Mouse (Mus musculus) heart, postnatal 0 days (tissue): Measurements from ENCODE around the gene Hspa12a. TPM values are rescaled to one million over a fixed set of nuclear protein-coding genes. Genes with fewer than 3 reads are reported as not detected.

Source experiments
- ATAC-seq: fragments of 200-750 bp; cut with Nextera tagmentation; 2 replicates; pipeline ENCODE4 v1.8.0; 2017; ENCODE audit warnings: low read depth, moderate number of reproducible peaks, moderate library complexity; ENCODE audit not compliant: insufficient read depth
- DNase-seq: peaks from one replicate; pipeline ENCODE4 v3.0.0-alpha.2; 2016; ENCODE audit warnings: low spot score
- H3K27ac ChIP-seq: fragments of 300-500 bp; sonication (generic); 2 replicates; pipeline ENCODE4 v1.5.1; 2014; ENCODE audit warnings: low read depth, mild to moderate bottlenecking
- H3K27me3 ChIP-seq: fragments of 300-500 bp; sonication (generic); 2 replicates; pipeline ENCODE4 v1.6.1; 2014; ENCODE audit warnings: low read length, mixed read lengths; ENCODE audit not compliant: control insufficient read depth, insufficient read depth
- H3K36me3 ChIP-seq: fragments of 300-500 bp; sonication (generic); replicated peaks from 2 replicates; pipeline ENCODE4 v1.6.1; 2014; ENCODE audit warnings: low read length, mixed read lengths; ENCODE audit not compliant: control insufficient read depth, insufficient read depth
- H3K4me1 ChIP-seq: fragments of 300-500 bp; sonication (generic); 2 replicates; pipeline ENCODE4 v1.6.1; 2014; ENCODE audit warnings: antibody characterized with exemption; ENCODE audit not compliant: control insufficient read depth, insufficient read depth
- H3K4me2 ChIP-seq: fragments of 300-500 bp; sonication (generic); 2 replicates; pipeline ENCODE4 v1.6.1; 2014; ENCODE audit warnings: low read depth, mild to moderate bottlenecking, low read length, moderate library complexity
- H3K4me3 ChIP-seq: fragments of 300-500 bp; sonication (generic); 2 replicates; pipeline ENCODE4 v1.5.1; 2014; ENCODE audit warnings: low read depth, low read length
- H3K9ac ChIP-seq: fragments of 300-500 bp; sonication (generic); replicated peaks from 2 replicates; pipeline ENCODE4 v1.6.1; 2014; ENCODE audit warnings: low read depth, low read length, mixed read lengths
- H3K9me3 ChIP-seq: fragments of 300-500 bp; sonication (generic); replicated peaks from 2 replicates; pipeline ENCODE4 v1.6.1; 2016; ENCODE audit warnings: low read length; ENCODE audit not compliant: control insufficient read depth
- CTCF ChIP-seq: IDR thresholded peaks from 2 replicates; pipeline ENCODE4 v1.5.1; 2016; ENCODE audit warnings: antibody characterized with exemption, control low read depth, low read depth
- EP300 ChIP-seq: IDR thresholded peaks from 2 replicates; pipeline ENCODE4 v1.6.1; 2016; ENCODE audit warnings: antibody characterized with exemption, low read depth
- WGBS: fragments of 180-500 bp; shearing (Covaris S2); extraction: QIAGEN DNeasy Blood & Tissue Kit; methylation state at CpG from one replicate; pipeline ENCODE4 v1.1.7; 2014; 5-methylcytosine and 5-hydroxymethylcytosine counted together
- polyA plus RNA-seq: library from polyadenylated mRNA; unstranded; fragments of >200 nt; fragmentation: Nextera tagmentation; extraction: Ambion mirVana; gene quantifications from 2 replicates; pipeline ENCODE4 v1.2.1, GENCODE M21; 2015
- total RNA-seq: library from RNA; depleted of rRNA; stranded (reverse); fragments of >200 nt; gene quantifications from 2 replicates; pipeline ENCODE4 v1.2.3, GENCODE M21; 2014; ENCODE audit warnings: low replicate concordance

Gene Hspa12a
- total and polyA plus RNA-seq, 2 experiments from 2014 or later, result 13.2 to 39.2 TPM

DNA sequence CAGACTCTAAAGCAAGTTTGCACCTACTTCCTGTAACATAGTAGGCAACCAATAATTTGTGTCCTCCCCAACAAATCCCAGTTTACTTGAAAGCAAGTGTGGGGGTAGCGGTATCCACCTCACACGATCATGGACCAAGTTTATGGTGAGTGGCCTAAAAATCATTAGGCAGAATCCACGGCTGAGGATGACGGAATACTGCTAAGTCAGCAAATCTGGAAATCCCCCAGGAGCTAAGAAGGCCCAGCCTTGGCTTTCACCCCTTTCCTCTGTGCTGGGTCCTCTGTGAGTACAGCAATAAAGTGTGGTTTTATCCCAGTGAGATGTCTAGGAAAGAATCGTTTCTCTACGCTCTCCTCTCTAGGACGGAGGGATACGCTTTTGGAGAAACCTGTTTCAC is 11.3 kb upstream of the Hspa12a start:
- DNase-seq, result no peak
- Histone ChIP-seq H3K9ac (no peak overlapping the region), H3K4me3 (no peak overlapping the region), H3K9me3 (no peaks in the 10 kb centered on the region), H3K4me1 (no peaks in the 10 kb centered on the region), H3K4me2 (no peak overlapping the region), H3K27ac (no peak overlapping the region), H3K36me3 (no peaks in the 10 kb centered on the region), H3K27me3 (peaks cover 22% of the 10 kb centered on the region)
- no peak for TF ChIP-seq CTCF
- TF ChIP-seq EP300, result no peak
- ATAC-seq, result no peak
- 83% methylated on average over 8 of the region's 8 CpGs for WGBS

DNA sequence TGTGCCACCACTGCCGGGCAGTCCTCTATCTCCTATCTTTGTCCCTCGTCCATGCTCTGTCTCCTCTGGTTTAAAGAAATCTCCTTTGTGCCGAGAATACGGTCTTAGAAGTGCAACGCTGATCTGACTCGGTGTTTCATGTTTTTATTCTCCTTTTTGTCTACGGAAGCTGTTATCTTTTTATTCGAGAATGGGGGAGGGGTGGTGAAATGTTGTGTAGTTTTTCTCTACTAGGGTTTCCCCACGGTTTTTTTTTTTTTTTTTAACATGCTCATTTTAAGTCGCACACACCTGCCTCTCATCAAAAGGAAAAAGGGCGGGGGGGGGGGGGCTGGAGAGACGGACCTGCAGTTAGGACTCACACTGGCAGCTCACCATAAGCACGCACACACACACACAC is 8.8 kb upstream of the Hspa12a start:
- Histone ChIP-seq H3K4me3 (no peak overlapping the region), H3K9me3 (no peaks in the 10 kb centered on the region), H3K27me3 (peaks cover 22% of the 10 kb centered on the region), H3K4me1 (no peaks in the 10 kb centered on the region), H3K27ac (no peak overlapping the region), H3K36me3 (no peaks in the 10 kb centered on the region), H3K9ac (no peak overlapping the region), H3K4me2 (no peak overlapping the region)
- ATAC-seq (no peak), DNase-seq (no peak)
- TF ChIP-seq CTCF, result no peak
- TF ChIP-seq EP300, result no peak
- WGBS, result 49% methylated on average over 11 of the region's 13 CpGs

DNA sequence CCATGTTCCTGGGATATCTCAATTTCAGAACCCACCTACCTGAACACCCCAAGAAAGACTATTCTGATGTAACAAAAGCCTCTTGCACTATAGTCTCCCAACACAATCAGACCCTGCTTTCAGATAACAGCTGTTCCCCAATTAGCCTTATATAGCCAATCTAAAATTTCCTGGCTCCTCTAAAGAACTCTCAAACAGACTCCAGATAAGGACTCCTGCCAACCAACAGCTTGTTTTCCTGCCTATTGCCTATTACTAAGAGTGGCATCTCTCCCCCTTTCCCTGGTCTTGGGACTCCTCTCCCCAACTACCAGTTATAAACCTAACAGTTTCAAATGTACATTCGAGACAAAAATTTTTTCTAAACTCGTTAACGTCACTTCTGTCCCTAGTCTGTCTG is 8.1 kb upstream of the Hspa12a start:
- H3K4me1 ChIP-seq, result no peaks in the 10 kb centered on the region
- WGBS, result 76% methylated on average over 3 of the region's 3 CpGs
- TF ChIP-seq EP300 (no peak), CTCF (no peak)
- H3K36me3 ChIP-seq, result no peaks in the 10 kb centered on the region
- H3K9ac ChIP-seq, result no peak overlapping the region
- no peak overlapping the region for H3K4me2 ChIP-seq
- H3K27ac ChIP-seq, result no peak overlapping the region
- ATAC-seq, result no peak
- H3K4me3 ChIP-seq, result no peak overlapping the region
- no peak for DNase-seq
- no peaks in the 10 kb centered on the region for H3K9me3 ChIP-seq
- H3K27me3 ChIP-seq, result peaks cover 22% of the 10 kb centered on the region

DNA sequence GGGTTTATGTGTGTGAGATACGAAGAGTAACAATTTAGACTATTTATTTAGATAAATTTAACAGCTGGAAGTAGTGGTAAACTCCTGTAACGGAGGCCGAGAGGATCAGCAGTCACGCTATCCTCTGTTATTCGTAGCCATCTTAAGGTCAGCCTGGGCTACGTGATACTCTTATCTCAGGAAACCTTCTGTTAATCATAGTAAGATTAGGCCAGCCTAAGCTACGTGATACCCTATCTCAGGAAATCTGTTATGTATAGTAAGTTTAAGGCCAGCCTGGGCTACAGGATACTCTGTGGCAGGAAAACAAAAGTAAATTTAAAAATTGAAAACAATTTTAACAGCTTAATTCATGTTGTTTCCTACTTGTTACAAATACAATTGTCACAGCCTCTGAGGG is 2.5 kb upstream of the Hspa12a start:
- H3K9me3 ChIP-seq, result no peaks in the 10 kb centered on the region
- no peak overlapping the region for H3K9ac ChIP-seq
- peaks cover 9% of the 10 kb centered on the region; the same call in 1 of the 2 replicates for H3K4me1 ChIP-seq
- H3K36me3 ChIP-seq, result no peaks in the 10 kb centered on the region
- DNase-seq, result no peak
- no peak for ATAC-seq
- no peak overlapping the region for H3K4me2 ChIP-seq
- no peak overlapping the region for H3K27ac ChIP-seq
- no peak overlapping the region for H3K4me3 ChIP-seq
- TF ChIP-seq EP300 (no peak), CTCF (no peak)
- 58% methylated on average over 7 of the region's 7 CpGs for WGBS
- peaks cover 4% of the 10 kb centered on the region; the same call in 1 of the 2 replicates for H3K27me3 ChIP-seq

DNA sequence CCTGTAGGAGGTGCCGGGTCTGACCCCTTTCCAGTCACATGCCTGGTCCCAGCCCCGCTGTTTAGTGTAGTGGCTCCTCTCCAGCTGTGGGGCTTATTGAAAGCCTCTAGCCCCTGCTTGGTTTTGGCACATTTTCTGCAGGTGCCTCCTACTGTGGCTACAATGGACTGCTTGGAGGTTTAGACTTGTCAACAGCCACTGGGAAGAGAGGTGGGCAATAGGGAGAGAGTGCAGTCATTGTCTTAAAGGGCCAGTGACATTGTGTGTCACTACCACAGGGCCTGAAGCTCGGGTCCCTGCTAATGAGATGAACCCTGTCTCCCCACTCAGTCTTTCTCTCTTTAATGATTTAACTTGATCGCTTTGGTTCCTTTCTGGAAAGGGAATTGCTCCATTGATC is 10.4 kb downstream of the Hspa12a start:
- DNase-seq (no peak), ATAC-seq (no peak)
- no peak overlapping the region for H3K9ac ChIP-seq
- 31% methylated on average over 4 of the region's 4 CpGs for WGBS
- H3K4me3 ChIP-seq, result no peak overlapping the region
- H3K27ac ChIP-seq, result no peak overlapping the region
- peaks cover 20% of the 10 kb centered on the region; the same call in 1 of the 2 replicates for H3K27me3 ChIP-seq
- no peaks in the 10 kb centered on the region for H3K36me3 ChIP-seq
- H3K4me1 ChIP-seq, result no peaks in the 10 kb centered on the region
- no peak overlapping the region for H3K4me2 ChIP-seq
- TF ChIP-seq EP300 (no peak), CTCF (no peak)
- H3K9me3 ChIP-seq, result no peaks in the 10 kb centered on the region

DNA sequence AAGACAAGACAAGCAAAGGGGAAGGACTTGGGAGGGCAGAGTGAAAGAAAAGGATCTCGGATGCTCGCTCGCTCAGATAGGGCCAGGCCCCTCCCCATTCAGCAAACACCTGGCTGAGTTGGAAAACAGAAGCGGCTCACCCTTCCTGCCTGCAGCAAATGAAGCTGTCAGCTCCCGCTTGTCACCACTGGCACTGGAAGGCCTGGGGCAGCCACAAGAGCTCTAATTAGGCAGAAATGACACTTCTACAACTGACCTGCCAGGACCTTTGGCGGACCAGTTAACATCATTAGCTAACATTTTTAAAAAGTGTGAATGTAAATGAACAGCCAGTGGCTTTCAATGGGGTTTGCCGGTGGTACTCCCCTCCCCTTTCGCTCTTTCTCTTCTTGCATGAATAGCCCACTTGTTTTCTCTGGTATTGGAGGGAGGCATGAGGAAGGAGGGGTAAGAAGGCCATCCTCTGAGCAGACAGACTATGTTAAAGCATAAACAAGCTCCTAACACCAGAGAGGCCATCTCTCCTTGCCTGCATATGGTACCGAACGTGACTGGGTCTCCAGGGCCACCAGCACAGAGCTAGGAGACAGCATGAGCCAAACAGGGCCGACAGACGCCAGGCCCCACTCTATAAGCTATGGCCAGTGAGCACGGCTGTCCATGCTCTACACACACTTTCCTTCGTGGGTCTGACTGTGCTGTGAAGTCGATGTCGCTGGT is 12.2 kb downstream of the Hspa12a start:
- Histone ChIP-seq H3K27ac (no peak overlapping the region), H3K4me2 (no peak overlapping the region), H3K9ac (no peak overlapping the region), H3K36me3 (no peaks in the 10 kb centered on the region), H3K4me3 (no peak overlapping the region), H3K9me3 (no peaks in the 10 kb centered on the region), H3K27me3 (peaks cover 20% of the 10 kb centered on the region; the same call in 1 of the 2 replicates), H3K4me1 (no peaks in the 10 kb centered on the region)
- ATAC-seq, result no peak
- 42% methylated on average over 16 of the region's 16 CpGs for WGBS
- no peak for DNase-seq
- TF ChIP-seq EP300 (no peak), CTCF (no peak)
